Mouse (Mus musculus) skeletal muscle tissue, adult 2 months (tissue): Measurements from ENCODE around the gene Wdr5.
"Not testable (repeated sequence)": the region's sequence is repeated elsewhere in the genome, so short reads cannot be mapped to it uniquely, and the experiment has no call there.

Experiments
- DNase-seq: peaks from one replicate; pipeline ENCODE4 v3.0.0-alpha.2; 2012; ENCODE audit warnings: low read depth, low spot score

Gene Wdr5

DNA sequence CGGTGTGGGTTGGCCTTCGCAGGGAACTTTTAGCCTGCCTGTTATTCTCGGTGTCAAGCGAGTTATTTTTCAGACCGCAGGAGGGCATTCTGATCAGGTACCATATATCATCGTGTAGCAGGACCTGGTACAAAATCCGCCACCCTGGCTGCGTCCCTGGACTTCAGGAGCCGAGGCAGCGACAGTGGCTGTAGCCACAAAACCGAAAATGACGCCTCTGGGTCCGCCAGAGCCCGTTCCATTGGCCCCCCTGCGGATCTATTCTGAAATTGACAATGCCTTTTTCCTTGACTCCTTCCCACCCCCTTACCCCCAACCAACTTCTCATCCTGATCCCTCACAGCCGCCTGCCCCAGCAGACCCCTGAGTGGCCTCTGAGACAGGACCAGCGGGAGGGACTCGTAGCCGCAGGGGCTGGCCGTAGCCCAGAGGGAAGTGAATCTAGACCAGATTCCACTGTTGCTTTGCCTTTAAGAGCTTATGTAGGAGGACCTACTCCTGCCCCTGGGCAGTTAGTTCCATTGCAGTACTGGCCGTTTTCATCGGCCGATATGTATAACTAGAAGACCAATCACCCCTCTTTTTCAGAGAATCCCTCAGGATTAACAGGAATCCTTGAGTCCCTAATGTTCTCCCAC lies 18.4 kb upstream of the Wdr5 start:
- no peak for DNase-seq

GRCm38 (mm10) chr2:27504113-27504885 lies 10.7 kb upstream of the Wdr5 start:
- peak; percentile 40 for DNase-seq

DNA sequence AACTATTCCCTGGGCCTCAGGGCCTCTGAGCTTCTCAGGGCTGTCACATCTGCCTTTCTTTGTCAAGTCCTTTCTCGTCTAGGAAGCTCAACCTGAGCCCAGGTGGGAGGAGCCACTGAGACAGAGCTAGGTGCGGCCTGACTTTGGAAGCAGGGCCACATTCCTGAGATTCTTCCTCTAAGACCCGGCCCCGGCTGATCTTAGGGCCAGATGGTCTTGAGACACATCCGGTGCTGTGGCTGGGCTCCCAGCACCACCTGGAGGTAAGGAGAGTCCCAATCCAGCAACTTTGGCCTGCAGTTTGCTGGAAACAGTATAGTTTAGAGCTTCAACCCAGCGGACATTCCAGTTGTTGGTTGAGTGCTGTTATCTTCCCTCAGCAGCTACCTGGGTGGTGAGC lies 9.4 kb upstream of the Wdr5 start:
- DNase-seq, result no peak

DNA sequence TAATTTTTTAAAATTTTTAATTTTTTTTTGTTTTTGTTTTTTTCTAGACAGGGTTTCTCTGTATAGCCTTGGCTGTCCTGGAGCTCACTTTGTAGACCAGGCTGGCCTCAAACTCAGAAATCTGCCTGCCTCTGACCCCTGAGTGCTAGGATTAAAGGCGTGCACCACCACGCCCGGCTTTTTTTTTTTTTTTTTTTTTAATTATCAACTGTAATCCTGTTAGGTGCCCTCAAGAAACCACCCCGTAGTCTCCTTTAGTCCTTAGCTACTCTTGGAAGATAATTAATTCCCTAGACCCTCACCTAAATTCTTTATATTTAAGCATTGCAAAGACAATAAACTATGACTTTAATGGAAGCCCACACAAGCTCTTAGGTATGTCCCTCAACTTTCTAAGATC lies 8.3 kb upstream of the Wdr5 start:
- not testable (repeated sequence) for DNase-seq

DNA sequence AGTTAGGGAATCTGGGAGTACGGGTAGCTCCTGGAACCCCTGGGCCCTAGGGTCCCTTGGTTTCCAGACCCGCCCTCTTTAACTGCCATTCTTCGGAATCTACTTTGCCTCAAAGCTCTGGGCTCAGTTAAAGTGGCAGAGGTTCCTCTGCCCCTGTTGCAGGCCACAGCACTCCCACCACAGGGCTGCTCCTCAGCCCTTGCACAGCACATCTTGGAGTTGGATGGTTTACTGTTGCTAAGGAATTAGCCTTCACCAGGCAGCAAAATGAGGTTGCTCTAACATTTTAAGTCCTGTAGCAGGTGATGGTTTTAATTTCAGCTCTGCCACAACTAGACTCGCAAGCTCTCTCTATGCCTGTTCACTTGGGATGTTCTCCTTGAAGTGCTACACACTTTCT lies 7.4 kb upstream of the Wdr5 start, which contains the start of gene Brd3:
TSS of gene Brd3 (minus strand) at position 101 of the 400 bp plus-strand sequence.
- no peak for DNase-seq

DNA sequence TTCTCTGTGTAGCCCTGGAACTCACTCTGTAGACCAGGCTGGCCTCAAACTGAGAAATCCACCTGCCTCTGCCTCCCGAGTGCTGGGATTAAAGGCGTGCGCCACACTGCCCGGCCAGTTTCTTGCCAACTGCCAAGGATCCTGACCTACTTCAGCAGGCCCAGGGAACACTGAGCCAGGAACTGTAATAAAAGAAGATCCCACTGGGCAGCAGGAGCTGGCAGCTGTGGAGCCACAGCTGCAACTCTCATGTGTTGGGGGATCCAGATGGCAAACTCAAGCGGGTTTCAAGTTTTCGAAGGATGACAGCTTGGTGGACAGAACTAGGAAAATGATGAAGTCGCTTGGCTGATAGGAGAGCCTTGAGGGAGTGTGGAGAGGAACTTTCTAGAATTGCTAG lies 4.3 kb upstream of the Wdr5 start:
- DNase-seq, result peak; percentile 90

- no peak for DNase-seq
Observed at GRCm38 (mm10) chr2:27512909-27513308, 2.0 kb upstream of the Wdr5 start.

- DNase-seq, result no peak
Observed at GRCm38 (mm10) chr2:27513861-27514260, 1.1 kb upstream of the Wdr5 start.

DNA sequence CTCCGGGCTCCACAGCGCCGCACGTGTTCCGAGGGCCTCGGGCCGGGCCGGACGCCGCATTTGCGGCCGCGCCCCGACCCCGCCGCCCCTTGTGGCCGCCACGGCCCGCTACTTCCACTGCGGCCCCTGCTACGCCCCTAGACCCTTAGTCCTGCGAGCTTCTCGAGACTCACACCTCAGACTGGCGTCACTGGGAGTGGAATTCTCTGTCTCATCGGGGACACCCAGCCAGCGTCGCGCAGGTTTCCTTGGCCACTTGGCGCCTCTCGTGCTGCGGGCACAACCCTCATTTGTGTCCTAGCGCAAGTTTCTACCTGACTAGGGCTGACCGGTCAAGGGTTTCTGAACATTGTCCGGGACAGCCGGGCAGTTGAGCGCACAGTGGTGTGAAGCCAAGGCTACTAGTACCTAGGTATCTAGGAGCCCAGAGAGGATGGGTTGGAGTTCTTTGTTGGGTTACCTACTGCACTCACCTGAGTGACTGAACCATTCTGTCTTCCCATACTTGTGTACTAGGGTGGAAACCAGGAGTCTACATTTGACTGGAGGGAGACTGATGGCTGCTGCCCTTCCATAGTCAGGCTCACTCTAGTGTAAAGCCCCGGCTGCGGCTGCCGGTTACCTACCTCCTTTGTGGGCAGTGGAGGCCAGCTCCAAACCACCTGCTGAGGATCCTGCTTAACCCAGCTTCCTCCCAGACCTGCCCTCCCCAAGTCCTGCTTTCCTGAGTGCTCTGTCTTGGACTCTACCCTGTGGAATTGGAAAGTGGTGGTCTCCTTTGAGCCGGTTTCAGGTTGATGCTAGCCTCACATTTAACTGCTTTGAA lies 597 bp downstream of the Wdr5 start:
- no peak for DNase-seq

- no peak for DNase-seq
Observed at GRCm38 (mm10) chr2:27516289-27516688, 1.3 kb downstream of the Wdr5 start.

GRCm38 (mm10) chr2:27518283-27518682 lies 3.3 kb downstream of the Wdr5 start:
- no peak for DNase-seq

DNA sequence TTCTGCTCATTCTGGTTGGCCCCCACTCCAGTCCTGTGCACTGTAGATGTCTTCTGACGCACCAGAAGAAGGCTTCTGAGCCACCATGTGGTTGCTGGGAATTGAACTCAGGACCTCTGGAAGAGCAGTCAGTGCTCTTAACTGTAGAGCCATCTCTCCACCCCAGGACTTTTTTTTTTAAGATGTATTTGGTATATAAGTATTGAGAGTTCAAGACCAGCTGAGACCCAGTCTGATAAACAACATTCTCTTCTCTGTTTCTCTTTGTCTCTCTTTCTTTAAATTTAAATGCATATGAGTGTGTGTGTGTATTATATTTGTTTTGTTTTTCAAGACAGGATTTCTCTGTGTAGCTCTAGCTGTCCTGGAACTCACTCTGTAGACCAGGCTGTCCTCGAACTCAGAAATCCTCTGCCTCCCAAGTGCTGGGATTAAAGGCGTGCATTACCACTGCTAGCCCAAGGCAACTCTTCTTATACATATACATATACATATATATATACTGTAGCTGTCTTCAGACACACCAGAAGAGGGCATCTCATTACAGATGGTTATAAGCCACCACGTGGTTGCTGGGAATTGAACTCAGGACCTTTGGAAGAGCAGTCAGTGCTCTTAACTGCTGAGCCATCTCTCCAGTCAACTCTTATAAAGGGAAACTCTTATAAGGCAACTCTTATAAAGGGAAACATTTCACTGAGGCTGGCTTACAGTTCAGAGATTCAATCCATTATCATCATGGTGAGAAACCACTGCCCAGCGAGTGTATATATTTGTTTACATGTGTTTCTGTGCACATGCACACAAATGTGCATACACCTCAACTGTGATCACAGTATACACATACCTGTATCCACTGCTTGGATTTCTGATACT lies 23.7 kb downstream of the Wdr5 start:
- not testable (repeated sequence) for DNase-seq

DNA sequence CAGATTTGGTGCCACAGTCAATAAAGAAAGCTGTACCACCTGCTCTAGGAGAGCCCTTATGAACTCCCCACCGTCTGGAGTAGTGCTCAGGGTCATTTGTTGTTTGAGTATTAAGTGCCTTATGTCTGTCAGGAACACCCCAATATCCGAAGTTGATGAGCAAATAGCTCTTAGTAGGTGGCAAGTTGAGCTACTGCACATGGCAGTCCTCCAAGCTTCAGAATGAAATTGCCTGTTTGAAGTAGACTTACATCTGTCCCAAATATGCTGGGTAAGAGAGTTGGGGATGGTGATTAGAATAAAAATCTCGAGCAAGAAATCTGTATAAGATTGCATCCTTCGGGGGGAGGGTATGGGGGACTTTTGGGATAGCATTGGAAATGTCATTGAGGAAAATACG lies 24.4 kb downstream of the Wdr5 start:
- no peak for DNase-seq

- peak; percentile 99 for DNase-seq
Observed at GRCm38 (mm10) chr2:27539772-27540514, 25.0 kb downstream of the Wdr5 start.

DNA sequence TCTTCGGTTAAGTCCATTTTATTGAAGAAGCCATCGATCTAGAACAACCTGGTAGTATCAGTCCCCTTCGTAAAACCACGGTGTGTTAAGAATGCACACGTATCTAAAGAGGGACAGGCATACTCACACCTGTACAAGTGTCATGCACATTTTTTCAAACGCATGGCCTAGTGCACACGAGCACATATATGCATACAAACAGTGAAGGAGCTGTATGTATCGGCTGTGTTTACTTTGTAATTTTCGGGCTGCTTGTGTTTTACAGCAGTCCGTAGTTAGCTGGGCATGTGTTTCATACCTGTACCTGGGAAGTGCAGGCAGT lies 25.5 kb downstream of the Wdr5 start:
- no peak for DNase-seq

DNA sequence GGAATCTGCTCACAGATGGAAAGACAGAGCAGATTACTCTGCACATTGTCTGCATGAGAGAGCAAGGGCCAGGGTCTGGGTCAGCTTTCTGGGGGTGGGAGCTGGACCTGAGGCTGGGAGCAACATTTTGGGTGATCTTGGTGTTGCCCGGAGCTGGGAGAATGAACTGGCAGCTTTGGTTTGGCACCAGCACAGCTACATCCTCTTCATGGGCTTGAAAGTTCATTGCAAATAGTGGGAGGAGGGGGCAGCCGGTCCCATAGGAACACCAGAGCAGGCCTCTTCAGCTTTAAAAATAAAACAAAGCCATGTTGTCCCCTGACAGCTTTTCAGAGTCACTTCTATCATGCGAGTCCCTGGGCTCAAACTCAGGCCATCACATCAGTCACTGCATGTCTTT lies 26.3 kb downstream of the Wdr5 start:
- DNase-seq, result no peak

- no peak for DNase-seq
Observed at GRCm38 (mm10) chr2:27544613-27545012, 29.7 kb downstream of the Wdr5 start.

DNA sequence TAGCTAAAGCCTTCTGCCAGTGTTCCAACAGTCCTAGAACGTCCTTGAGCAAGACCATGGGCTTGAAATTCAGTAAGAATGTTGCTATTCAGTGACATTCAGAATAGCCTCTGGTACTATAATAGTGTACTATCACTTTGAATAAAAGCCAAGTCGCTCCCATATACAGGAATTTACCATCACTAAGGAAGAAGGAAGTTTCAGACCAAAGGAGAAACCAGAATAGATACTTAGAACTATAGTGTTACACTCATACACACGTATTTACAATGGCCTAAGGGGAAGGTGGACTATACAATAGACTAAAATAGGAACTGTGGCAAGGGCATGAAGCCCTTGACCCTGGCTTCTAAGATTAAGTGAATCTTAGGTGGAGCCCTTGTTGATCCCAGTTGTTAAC lies 30.6 kb downstream of the Wdr5 start:
- not testable (repeated sequence) for DNase-seq

DNA sequence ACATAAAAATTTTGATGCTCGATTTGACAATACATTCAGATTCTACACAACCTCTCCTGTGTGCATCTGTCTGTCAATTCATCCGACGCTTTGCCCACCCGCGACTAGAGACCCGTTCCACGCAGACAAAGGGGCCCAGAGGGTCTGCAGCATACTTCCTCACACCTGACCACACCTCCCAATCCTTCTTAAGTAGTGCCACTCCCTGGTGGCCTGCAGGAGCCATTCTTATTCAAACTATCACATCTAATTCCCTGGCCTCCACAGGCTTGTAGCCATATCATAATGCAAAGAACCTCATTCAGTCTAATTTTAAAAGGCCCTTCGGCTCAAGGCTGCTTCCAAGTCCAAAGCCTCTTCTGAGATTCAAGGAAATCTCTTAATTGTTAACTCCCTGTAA lies 31.1 kb downstream of the Wdr5 start:
- DNase-seq, result not testable (repeated sequence)

GRCm38 (mm10) chr2:27547326-27547725 lies 32.4 kb downstream of the Wdr5 start:
- no peak for DNase-seq

DNA sequence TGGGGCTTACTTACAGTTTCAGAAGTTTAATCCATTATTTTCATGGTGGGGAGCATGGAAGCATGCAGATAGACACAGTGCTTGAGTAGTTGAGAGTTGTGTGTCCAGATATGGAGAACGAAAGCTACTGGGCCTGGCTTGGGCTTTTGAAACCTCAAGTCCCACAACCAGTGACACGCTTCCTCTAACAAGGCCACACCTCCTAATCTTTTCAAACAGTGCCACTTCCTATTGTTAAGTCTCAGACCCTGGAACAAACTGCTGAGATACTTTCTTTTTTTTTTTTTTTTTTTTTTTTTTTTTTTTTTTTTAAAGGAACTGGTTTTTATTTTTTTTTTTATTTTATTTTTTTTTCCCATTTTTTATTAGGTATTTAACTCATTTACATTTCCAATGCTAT lies 33.0 kb downstream of the Wdr5 start:
- DNase-seq, result no peak
